Mouse (Mus musculus) liver, adult 2 months (tissue): ENCODE results near the gene Hist3h2a. TPM values are rescaled to one million over a fixed set of nuclear protein-coding genes. Genes with fewer than 3 reads are reported as not detected.

ENCODE experiments used
- DNase-seq: peaks from one replicate; pipeline ENCODE4 v3.0.0-alpha.2; 2011; ENCODE audit warnings: low read depth, low spot score; ENCODE audit errors: extremely low read depth
- H3K27ac ChIP-seq: fragments of 200-500 bp; replicated peaks from 2 replicates; pipeline ENCODE4 v1.5.1; 2012; ENCODE audit warnings: low read depth, mild to moderate bottlenecking, control low read depth, inconsistent platforms, low read length; ENCODE audit not compliant: insufficient read depth
- H3K27me3 ChIP-seq: fragments of 200-500 bp; 2 replicates; pipeline ENCODE4 v1.6.1; 2012; ENCODE audit warnings: mild to moderate bottlenecking, moderate library complexity, low read length, inconsistent platforms; ENCODE audit not compliant: control insufficient read depth, insufficient read depth
- H3K36me3 ChIP-seq: fragments of 200-500 bp; 2 replicates; pipeline ENCODE4 v1.6.1; 2012; ENCODE audit warnings: low read length, inconsistent platforms; ENCODE audit not compliant: control insufficient read depth, insufficient read depth
- H3K4me1 ChIP-seq: fragments of 200-500 bp; 2 replicates; pipeline ENCODE4 v1.6.1; 2011; ENCODE audit warnings: low read length; ENCODE audit not compliant: control insufficient read depth, insufficient read depth
- H3K4me3 ChIP-seq: fragments of 200-500 bp; 2 replicates; pipeline ENCODE4 v1.5.1; 2011; ENCODE audit warnings: low read depth, mild to moderate bottlenecking, control low read depth, low read length, moderate library complexity; ENCODE audit not compliant: insufficient read depth
- H3K79me2 ChIP-seq: fragments of 200-500 bp; 2 replicates; pipeline ENCODE4 v1.6.1; 2012; ENCODE audit warnings: inconsistent platforms, mild to moderate bottlenecking, low read length, moderate library complexity; ENCODE audit not compliant: control insufficient read depth, insufficient read depth
- H3K9ac ChIP-seq: fragments of 200-500 bp; 2 replicates; pipeline ENCODE4 v1.6.1; 2012; ENCODE audit warnings: low read depth, mild to moderate bottlenecking, control low read depth, inconsistent platforms, low read length
- CTCF ChIP-seq: fragments of 200-500 bp; IDR thresholded peaks from 2 replicates; pipeline ENCODE4 v1.5.1; 2011; ENCODE audit warnings: low read depth, low read length, control low read depth
- POLR2A ChIP-seq: fragments of 200-500 bp; IDR thresholded peaks from 2 replicates; pipeline ENCODE4 v1.6.1; 2011; ENCODE audit warnings: low read length, control low read depth; ENCODE audit not compliant: insufficient read depth; ENCODE audit errors: extremely low read depth
- WGBS: fragments of 180-500 bp; shearing (Covaris S2); methylation state at CpG from one replicate; pipeline ENCODE4 v1.1.7; 2018; 5-methylcytosine and 5-hydroxymethylcytosine counted together
- polyA plus RNA-seq: library from polyadenylated mRNA; depleted of rRNA; stranded (reverse); fragments of >200 nt; gene quantifications from 2 replicates; pipeline ENCODE4 v1.2.3, GENCODE M21; 2012
- total RNA-seq: library from RNA; depleted of rRNA; stranded (reverse); fragments of >200 nt; gene quantifications from 2 replicates; pipeline ENCODE4 v1.2.3, GENCODE M21; 2014

Hist3h2a gene
- total and polyA plus RNA-seq, 2 experiments: 2.7 to 7.8 TPM

GRCm38 (mm10) chr11:58979661-58980060, 25.2 kb downstream of the Hist3h2a start:
- peak; percentile 94 for DNase-seq
- Histone ChIP-seq H3K4me1 (peaks cover 11% of the 10 kb centered on the region), H3K36me3 (peaks cover 9% of the 10 kb centered on the region), H3K27ac (peak overlapping the region; percentile 95), H3K4me3 (peak overlapping the region; percentile 41), H3K9ac (peak overlapping the region; percentile 74), H3K27me3 (no peaks in the 10 kb centered on the region), H3K79me2 (peaks cover 21% of the 10 kb centered on the region; the same call in 1 of the 2 replicates)
- TF ChIP-seq CTCF (no peak), POLR2A (no peak)
- WGBS: 15% methylated on average over 7 of the region's 7 CpGs

GRCm38 (mm10) chr11:58980381-58980990, 26.0 kb downstream of the Hist3h2a start:
- Histone ChIP-seq H3K4me1 (peaks cover 11% of the 10 kb centered on the region), H3K36me3 (peaks cover 14% of the 10 kb centered on the region), H3K4me3 (no peak overlapping the region), H3K27ac (peak overlapping the region; percentile 26), H3K79me2 (peaks cover 21% of the 10 kb centered on the region; the same call in 1 of the 2 replicates), H3K27me3 (no peaks in the 10 kb centered on the region), H3K9ac (peak overlapping the region; percentile 22)
- 33% methylated on average over 5 of the region's 5 CpGs for WGBS
- TF ChIP-seq POLR2A (no peak), CTCF (no peak)
- DNase-seq: peak; percentile 35

GRCm38 (mm10) chr11:58981541-58982447, 27.3 kb downstream of the Hist3h2a start:
- Histone ChIP-seq H3K4me1 (peaks cover 11% of the 10 kb centered on the region), H3K27me3 (no peaks in the 10 kb centered on the region), H3K27ac (no peak overlapping the region), H3K79me2 (peaks cover 21% of the 10 kb centered on the region; the same call in 1 of the 2 replicates), H3K9ac (no peak overlapping the region), H3K36me3 (peaks cover 23% of the 10 kb centered on the region), H3K4me3 (no peak overlapping the region)
- TF ChIP-seq POLR2A (no peak), CTCF (peak; percentile 35)
- peak; percentile 35 for DNase-seq
- WGBS: 81% methylated on average over 14 of the region's 14 CpGs

GRCm38 (mm10) chr11:58982471-58983097, 28.1 kb downstream of the Hist3h2a start:
- 90% methylated on average over 18 of the region's 18 CpGs for WGBS
- no peaks in the 10 kb centered on the region for H3K27me3 ChIP-seq
- H3K27ac ChIP-seq: no peak overlapping the region
- TF ChIP-seq POLR2A (no peak), CTCF (no peak)
- peaks cover 23% of the 10 kb centered on the region for H3K36me3 ChIP-seq
- no peak overlapping the region for H3K9ac ChIP-seq
- peaks cover 21% of the 10 kb centered on the region; the same call in 1 of the 2 replicates for H3K79me2 ChIP-seq
- peaks cover 11% of the 10 kb centered on the region for H3K4me1 ChIP-seq
- DNase-seq: no peak
- no peak overlapping the region for H3K4me3 ChIP-seq

- Histone ChIP-seq H3K79me2 (peaks cover 15% of the 10 kb centered on the region; the same call in 1 of the 2 replicates), H3K9ac (no peak overlapping the region), H3K27ac (no peak overlapping the region), H3K4me3 (no peak overlapping the region), H3K4me1 (peaks cover 11% of the 10 kb centered on the region), H3K36me3 (peaks cover 28% of the 10 kb centered on the region), H3K27me3 (no peaks in the 10 kb centered on the region)
- WGBS: 88% methylated on average over 6 of the region's 6 CpGs
- DNase-seq: no peak
- no peak for TF ChIP-seq POLR2A
- no peak for TF ChIP-seq CTCF
Observed at GRCm38 (mm10) chr11:58983691-58984341, 29.3 kb downstream of the Hist3h2a start.
